Mouse (Mus musculus): ENCODE results near the gene Npr1. TPM values are rescaled to one million over a fixed set of nuclear protein-coding genes. Genes with fewer than 3 reads are reported as not detected.

The Npr1 gene
- polyA plus RNA-seq, 1 experiment = 13.6 TPM

- H3K27ac ChIP-seq (ENCODE audit: insufficient read depth, low read length) = no peak overlapping the region
- 0 out of 2 replicates have a peak, but pooled peaks cover 3% of the 10 kb centered on the region for H3K27me3 ChIP-seq (ENCODE audit: control insufficient read depth, insufficient read depth, low read length, poor library complexity, severe bottlenecking)
These were observed 2.1 kb upstream of the Npr1 start for GRCm38 (mm10) chr3:90467618-90468300.

GRCm38 (mm10) chr3:90466311-90466766, 673 bp upstream of the Npr1 start:
- no peaks in the 10 kb centered on the region for H3K4me1 ChIP-seq (ENCODE audit: control insufficient read depth, insufficient read depth, low read length)
- peak overlapping the region; percentile 23 for H3K9ac ChIP-seq (ENCODE audit: low read depth, poor library complexity, severe bottlenecking)
- peak overlapping the region; percentile 81 for H3K4me3 ChIP-seq (ENCODE audit: low read depth, low read length)
- H3K27me3 ChIP-seq (ENCODE audit: control insufficient read depth, insufficient read depth, low read length, poor library complexity, severe bottlenecking) = 0 out of 2 replicates have a peak, but pooled peaks cover 3% of the 10 kb centered on the region
- no peaks in the 10 kb centered on the region for H3K36me3 ChIP-seq (ENCODE audit: control insufficient read depth, insufficient read depth, low read length, poor library complexity, severe bottlenecking)
- H3K27ac ChIP-seq (ENCODE audit: insufficient read depth, low read length) = no peak overlapping the region
- TF ChIP-seq EP300 (IDR thresholded peaks at IDR 0.05; ENCODE audit: insufficient read depth, low read depth, low read length) = no peak
- TF ChIP-seq CTCF (IDR thresholded peaks at IDR 0.05; ENCODE audit: low read depth, low read length) = peak; percentile 68
- no peak for TF ChIP-seq POLR2A (IDR thresholded peaks at IDR 0.05; ENCODE audit: insufficient read depth, low read length)
- H3K9me3 ChIP-seq (replicated peaks; ENCODE audit: control insufficient read depth, insufficient read depth, low read length, poor library complexity, severe bottlenecking) = no peaks in the 10 kb centered on the region

More at GRCm38 (mm10) chr3:90467618-90468300, 2.1 kb upstream of the Npr1 start:
- no peaks in the 10 kb centered on the region for H3K4me1 ChIP-seq (ENCODE audit: control insufficient read depth, insufficient read depth, low read length)
- no peaks in the 10 kb centered on the region for H3K36me3 ChIP-seq (ENCODE audit: control insufficient read depth, insufficient read depth, low read length, poor library complexity, severe bottlenecking)
- TF ChIP-seq POLR2A (IDR thresholded peaks at IDR 0.05; ENCODE audit: insufficient read depth, low read length) (no peak), CTCF (IDR thresholded peaks at IDR 0.05; ENCODE audit: low read depth, low read length) (no peak), EP300 (IDR thresholded peaks at IDR 0.05; ENCODE audit: insufficient read depth, low read depth, low read length) (no peak)
- no peak overlapping the region for H3K9ac ChIP-seq (ENCODE audit: low read depth, poor library complexity, severe bottlenecking)
- no peak overlapping the region for H3K4me3 ChIP-seq (ENCODE audit: low read depth, low read length)
- H3K9me3 ChIP-seq (replicated peaks; ENCODE audit: control insufficient read depth, insufficient read depth, low read length, poor library complexity, severe bottlenecking) = no peaks in the 10 kb centered on the region

GRCm38 (mm10) chr3:90465081-90465685, 483 bp downstream of the Npr1 start:
- peak overlapping the region; percentile 81 for H3K4me3 ChIP-seq (ENCODE audit: low read depth, low read length)
- H3K27me3 ChIP-seq (ENCODE audit: control insufficient read depth, insufficient read depth, low read length, poor library complexity, severe bottlenecking) = 0 out of 2 replicates have a peak, but pooled peaks cover 3% of the 10 kb centered on the region
- H3K9me3 ChIP-seq (replicated peaks; ENCODE audit: control insufficient read depth, insufficient read depth, low read length, poor library complexity, severe bottlenecking) = no peaks in the 10 kb centered on the region
- H3K9ac ChIP-seq (ENCODE audit: low read depth, poor library complexity, severe bottlenecking) = peak overlapping the region; percentile 23
- H3K4me1 ChIP-seq (ENCODE audit: control insufficient read depth, insufficient read depth, low read length) = no peaks in the 10 kb centered on the region
- H3K27ac ChIP-seq (ENCODE audit: insufficient read depth, low read length) = no peak overlapping the region
- H3K36me3 ChIP-seq (ENCODE audit: control insufficient read depth, insufficient read depth, low read length, poor library complexity, severe bottlenecking) = no peaks in the 10 kb centered on the region
- no peak for TF ChIP-seq CTCF (IDR thresholded peaks at IDR 0.05; ENCODE audit: low read depth, low read length)
- no peak for TF ChIP-seq POLR2A (IDR thresholded peaks at IDR 0.05; ENCODE audit: insufficient read depth, low read length)
- TF ChIP-seq EP300 (IDR thresholded peaks at IDR 0.05; ENCODE audit: insufficient read depth, low read depth, low read length) = no peak

GRCm38 (mm10) chr3:90464552-90465080, 1.1 kb downstream of the Npr1 start:
- Histone ChIP-seq H3K4me3 (ENCODE audit: low read depth, low read length) (peak overlapping the region; percentile 81), H3K27me3 (ENCODE audit: control insufficient read depth, insufficient read depth, low read length, poor library complexity, severe bottlenecking) (0 out of 2 replicates have a peak, but pooled peaks cover 3% of the 10 kb centered on the region), H3K27ac (ENCODE audit: insufficient read depth, low read length) (no peak overlapping the region), H3K4me1 (ENCODE audit: control insufficient read depth, insufficient read depth, low read length) (no peaks in the 10 kb centered on the region), H3K9ac (ENCODE audit: low read depth, poor library complexity, severe bottlenecking) (peak overlapping the region; percentile 23), H3K9me3 (replicated peaks; ENCODE audit: control insufficient read depth, insufficient read depth, low read length, poor library complexity, severe bottlenecking) (no peaks in the 10 kb centered on the region), H3K36me3 (ENCODE audit: control insufficient read depth, insufficient read depth, low read length, poor library complexity, severe bottlenecking) (no peaks in the 10 kb centered on the region)
- no peak for TF ChIP-seq CTCF (IDR thresholded peaks at IDR 0.05; ENCODE audit: low read depth, low read length)

GRCm38 (mm10) chr3:90462579-90462978, 3.1 kb downstream of the Npr1 start:
- Histone ChIP-seq H3K9ac (ENCODE audit: low read depth, poor library complexity, severe bottlenecking) (no peak overlapping the region), H3K36me3 (ENCODE audit: control insufficient read depth, insufficient read depth, low read length, poor library complexity, severe bottlenecking) (no peaks in the 10 kb centered on the region), H3K4me3 (ENCODE audit: low read depth, low read length) (no peak overlapping the region), H3K9me3 (replicated peaks; ENCODE audit: control insufficient read depth, insufficient read depth, low read length, poor library complexity, severe bottlenecking) (no peaks in the 10 kb centered on the region), H3K27ac (ENCODE audit: insufficient read depth, low read length) (no peak overlapping the region), H3K4me1 (ENCODE audit: control insufficient read depth, insufficient read depth, low read length) (no peaks in the 10 kb centered on the region), H3K27me3 (ENCODE audit: control insufficient read depth, insufficient read depth, low read length, poor library complexity, severe bottlenecking) (0 out of 2 replicates have a peak, but pooled peaks cover 3% of the 10 kb centered on the region)
- TF ChIP-seq CTCF (IDR thresholded peaks at IDR 0.05; ENCODE audit: low read depth, low read length) (no peak), POLR2A (IDR thresholded peaks at IDR 0.05; ENCODE audit: insufficient read depth, low read length) (no peak), EP300 (IDR thresholded peaks at IDR 0.05; ENCODE audit: insufficient read depth, low read depth, low read length) (no peak)

GRCm38 (mm10) chr3:90461935-90462334, 3.7 kb downstream of the Npr1 start:
- Histone ChIP-seq H3K4me3 (ENCODE audit: low read depth, low read length) (no peak overlapping the region), H3K36me3 (ENCODE audit: control insufficient read depth, insufficient read depth, low read length, poor library complexity, severe bottlenecking) (no peaks in the 10 kb centered on the region), H3K9ac (ENCODE audit: low read depth, poor library complexity, severe bottlenecking) (no peak overlapping the region), H3K4me1 (ENCODE audit: control insufficient read depth, insufficient read depth, low read length) (no peaks in the 10 kb centered on the region), H3K9me3 (replicated peaks; ENCODE audit: control insufficient read depth, insufficient read depth, low read length, poor library complexity, severe bottlenecking) (no peaks in the 10 kb centered on the region), H3K27me3 (ENCODE audit: control insufficient read depth, insufficient read depth, low read length, poor library complexity, severe bottlenecking) (0 out of 2 replicates have a peak, but pooled peaks cover 3% of the 10 kb centered on the region), H3K27ac (ENCODE audit: insufficient read depth, low read length) (no peak overlapping the region)
- TF ChIP-seq EP300 (IDR thresholded peaks at IDR 0.05; ENCODE audit: insufficient read depth, low read depth, low read length) (no peak), CTCF (IDR thresholded peaks at IDR 0.05; ENCODE audit: low read depth, low read length) (no peak), POLR2A (IDR thresholded peaks at IDR 0.05; ENCODE audit: insufficient read depth, low read length) (no peak)

All from ES-Bruce4 (cell line).